Mouse (Mus musculus): ENCODE results near the gene Kctd20.

DNA sequence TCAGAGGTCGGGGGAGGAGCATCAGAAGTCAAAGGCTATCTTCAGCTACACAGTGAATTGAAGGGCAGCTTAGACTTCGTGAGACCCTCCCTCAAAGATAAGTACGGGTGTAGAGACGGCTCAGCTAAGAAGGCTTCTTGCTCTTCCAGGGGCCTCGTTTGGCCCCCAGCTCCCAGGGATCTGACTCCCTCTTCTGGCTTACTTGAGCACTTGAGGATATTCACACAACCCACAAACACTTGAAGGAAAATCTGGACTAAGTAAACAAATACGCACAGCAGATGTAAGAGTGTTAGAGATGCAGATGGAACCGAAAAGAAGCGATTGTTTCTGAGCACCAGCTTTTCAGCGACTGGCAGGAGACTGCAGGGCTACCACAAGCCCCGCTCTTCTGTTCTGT, 8.8 kb downstream of the Kctd20 start:
- no peak for TF ChIP-seq EP300 (IDR thresholded peaks at IDR 0.05; ENCODE audit: insufficient read depth, low read depth, low read length)
- no peak for TF ChIP-seq POLR2A (IDR thresholded peaks at IDR 0.05; ENCODE audit: insufficient read depth, low read length)
- TF ChIP-seq CTCF (IDR thresholded peaks at IDR 0.05; ENCODE audit: low read depth, low read length) = no peak

Measured in ES-Bruce4 (cell line).